Mouse (Mus musculus) hindbrain, embryonic 13.5 days (tissue): ENCODE measurements around the gene Slc22a2. TPM values are rescaled to one million over a fixed set of nuclear protein-coding genes. Genes with fewer than 3 reads are reported as not detected.
"Not testable (repeated sequence)": the region's sequence is repeated elsewhere in the genome, so short reads cannot be mapped to it uniquely, and the experiment has no call there.

Experiments
- ATAC-seq: fragments of 200-750 bp; cut with Nextera tagmentation; 2 replicates; pipeline ENCODE4 v1.8.0; 2017; ENCODE audit warnings: moderate TSS enrichment; ENCODE audit not compliant: low FRiP score
- H3K27ac ChIP-seq: fragments of 300-500 bp; sonication (generic); 2 replicates; pipeline ENCODE4 v1.5.1; 2015; ENCODE audit warnings: inconsistent platforms, mild to moderate bottlenecking, moderate library complexity
- H3K27me3 ChIP-seq: fragments of 300-500 bp; sonication (generic); 2 replicates; pipeline ENCODE4 v1.6.1; 2015; ENCODE audit warnings: mild to moderate bottlenecking, inconsistent platforms
- H3K36me3 ChIP-seq: fragments of 300-500 bp; sonication (generic); 2 replicates; pipeline ENCODE4 v1.6.1; 2015; ENCODE audit warnings: mild to moderate bottlenecking, inconsistent platforms
- H3K4me1 ChIP-seq: fragments of 300-500 bp; sonication (generic); replicated peaks from 2 replicates; pipeline ENCODE4 v1.6.1; 2015; ENCODE audit warnings: inconsistent platforms
- H3K4me2 ChIP-seq: fragments of 300-500 bp; sonication (generic); 2 replicates; pipeline ENCODE4 v1.6.1; 2015; ENCODE audit warnings: inconsistent platforms, mild to moderate bottlenecking, moderate library complexity
- H3K4me3 ChIP-seq: fragments of 300-500 bp; sonication (generic); 2 replicates; pipeline ENCODE4 v1.5.1; 2015; ENCODE audit warnings: mild to moderate bottlenecking, inconsistent platforms
- H3K9ac ChIP-seq: fragments of 300-500 bp; sonication (generic); 2 replicates; pipeline ENCODE4 v1.6.1; 2015; ENCODE audit warnings: mild to moderate bottlenecking, inconsistent platforms
- H3K9me3 ChIP-seq: fragments of 300-500 bp; sonication (generic); 2 replicates; pipeline ENCODE4 v1.6.1; 2016; ENCODE audit warnings: inconsistent platforms
- WGBS: fragments of 180-500 bp; shearing (Covaris S2); methylation state at CpG from one replicate; pipeline ENCODE4 v1.1.7; 2015; 5-methylcytosine and 5-hydroxymethylcytosine counted together
- polyA plus RNA-seq: library from polyadenylated mRNA; unstranded; fragments of >200 nt; fragmentation: Nextera tagmentation; extraction: Ambion mirVana; gene quantifications from 2 replicates; pipeline ENCODE4 v1.2.1, GENCODE M21; 2015

Gene Slc22a2
- polyA plus RNA-seq, 1 experiment from 2014 or later, result 0.53 TPM

GRCm38 (mm10) chr17:12671029-12671605 is 87.2 kb downstream of the Slc22a2 start:
- 90% methylated on average over 5 of the region's 5 CpGs for WGBS
- no peak overlapping the region for H3K9ac ChIP-seq

GRCm38 (mm10) chr17:12672285-12672790 is 88.4 kb downstream of the Slc22a2 start:
- Histone ChIP-seq H3K4me1 (peaks cover 6% of the 10 kb centered on the region), H3K4me2 (no peak overlapping the region), H3K27me3 (no peaks in the 10 kb centered on the region), H3K9me3 (no peaks in the 10 kb centered on the region), H3K4me3 (no peak overlapping the region), H3K27ac (no peak overlapping the region), H3K36me3 (no peaks in the 10 kb centered on the region), H3K9ac (no peak overlapping the region)
- no peak for ATAC-seq
- WGBS, result 81% methylated on average over 7 of the region's 7 CpGs

More at GRCm38 (mm10) chr17:12671029-12671605, 87.2 kb downstream of the Slc22a2 start:
- no peak overlapping the region for H3K4me3 ChIP-seq
- ATAC-seq, result no peak
- H3K4me2 ChIP-seq, result no peak overlapping the region
- no peaks in the 10 kb centered on the region for H3K27me3 ChIP-seq
- H3K9me3 ChIP-seq, result no peaks in the 10 kb centered on the region
- H3K4me1 ChIP-seq, result peaks cover 6% of the 10 kb centered on the region
- no peaks in the 10 kb centered on the region for H3K36me3 ChIP-seq
- H3K27ac ChIP-seq, result no peak overlapping the region

- H3K4me3 ChIP-seq, result no peak overlapping the region
- H3K9ac ChIP-seq, result no peak overlapping the region
- H3K4me2 ChIP-seq, result no peak overlapping the region
- no peak for ATAC-seq
- no peaks in the 10 kb centered on the region for H3K36me3 ChIP-seq
- no peaks in the 10 kb centered on the region for H3K9me3 ChIP-seq
- H3K27me3 ChIP-seq, result no peaks in the 10 kb centered on the region
- no peak overlapping the region for H3K27ac ChIP-seq
- peaks cover 5% of the 10 kb centered on the region for H3K4me1 ChIP-seq
- 80% methylated on average over 3 of the region's 3 CpGs for WGBS
These were observed 89.9 kb downstream of the Slc22a2 start for GRCm38 (mm10) chr17:12673871-12674270.

DNA sequence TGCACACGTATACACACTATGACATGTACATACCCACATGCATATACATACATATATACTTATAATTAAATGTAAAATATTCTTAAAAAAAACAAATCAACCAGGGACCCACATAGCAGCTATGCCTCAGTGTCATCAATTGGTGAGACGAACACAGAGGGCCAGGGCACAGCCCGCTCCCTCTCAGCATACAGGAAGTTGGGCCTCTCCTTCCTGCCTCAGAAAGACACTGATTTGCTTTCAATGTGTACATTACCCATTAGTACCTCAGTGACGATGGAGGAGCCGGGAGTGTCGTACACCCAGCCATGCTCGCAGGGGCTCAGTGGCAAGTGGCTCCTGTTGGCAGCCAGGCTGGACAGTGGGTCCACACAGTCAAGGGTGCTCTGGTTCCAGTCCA is 91.0 kb downstream of the Slc22a2 start:
- H3K9me3 ChIP-seq, H3K9ac ChIP-seq, H3K4me1 ChIP-seq, H3K4me3 ChIP-seq, H3K4me2 ChIP-seq, H3K27ac ChIP-seq, H3K27me3 ChIP-seq, ATAC-seq, H3K36me3 ChIP-seq: not testable (repeated sequence)
- WGBS, result 90% methylated on average over 7 of the region's 7 CpGs

- ATAC-seq, result no peak
- no peak within 1 kb of the TSS for H3K9ac ChIP-seq
- WGBS, result 90% methylated on average over 7 of the region's 7 CpGs
These were observed 91.7 kb downstream of the Slc22a2 start, which contains the start of gene Slc22a1 for GRCm38 (mm10) chr17:12675646-12676045. TSS of gene Slc22a1 (minus strand) at chr17:12675829.

GRCm38 (mm10) chr17:12677139-12677538 is 93.2 kb downstream of the Slc22a2 start:
- ATAC-seq, result no peak
- Histone ChIP-seq H3K4me3 (no peak overlapping the region), H3K9ac (no peak overlapping the region), H3K27me3 (no peaks in the 10 kb centered on the region), H3K4me2 (no peak overlapping the region), H3K36me3 (peaks cover 22% of the 10 kb centered on the region), H3K9me3 (no peaks in the 10 kb centered on the region; the same call in 1 of the 2 replicates), H3K27ac (no peak overlapping the region), H3K4me1 (no peaks in the 10 kb centered on the region)

More at GRCm38 (mm10) chr17:12675646-12676045, 91.7 kb downstream of the Slc22a2 start, which contains the start of gene Slc22a1:
- Histone ChIP-seq H3K27me3 (no peaks in the 10 kb centered on the region), H3K4me3 (no peak within 1 kb of the TSS), H3K4me1 (no peaks in the 10 kb centered on the region), H3K4me2 (no peak within 1 kb of the TSS), H3K36me3 (peaks cover 13% of the 10 kb centered on the region), H3K9me3 (no peaks in the 10 kb centered on the region; the same call in 1 of the 2 replicates), H3K27ac (no peak within 1 kb of the TSS)

Other genes with a start within 250 kb of the Slc22a2 start
- gene Plg, start 205.5 kb upstream of the Slc22a2 start, polyA plus RNA-seq, result not detected in 2 replicates
- 0.66 and 0.87 TPM in 2 replicates for gene Slc22a3, start 76.4 kb upstream of the Slc22a2 start, polyA plus RNA-seq
- gene Slc22a1, start 91.7 kb downstream of the Slc22a2 start, polyA plus RNA-seq, result not detected in 2 replicates
- gene Igf2r, start 185.5 kb downstream of the Slc22a2 start, polyA plus RNA-seq, result 12.3 and 12.5 TPM in 2 replicates